ENCODE assay signal across 31 mouse cellular contexts in the genomic region with DNA sequence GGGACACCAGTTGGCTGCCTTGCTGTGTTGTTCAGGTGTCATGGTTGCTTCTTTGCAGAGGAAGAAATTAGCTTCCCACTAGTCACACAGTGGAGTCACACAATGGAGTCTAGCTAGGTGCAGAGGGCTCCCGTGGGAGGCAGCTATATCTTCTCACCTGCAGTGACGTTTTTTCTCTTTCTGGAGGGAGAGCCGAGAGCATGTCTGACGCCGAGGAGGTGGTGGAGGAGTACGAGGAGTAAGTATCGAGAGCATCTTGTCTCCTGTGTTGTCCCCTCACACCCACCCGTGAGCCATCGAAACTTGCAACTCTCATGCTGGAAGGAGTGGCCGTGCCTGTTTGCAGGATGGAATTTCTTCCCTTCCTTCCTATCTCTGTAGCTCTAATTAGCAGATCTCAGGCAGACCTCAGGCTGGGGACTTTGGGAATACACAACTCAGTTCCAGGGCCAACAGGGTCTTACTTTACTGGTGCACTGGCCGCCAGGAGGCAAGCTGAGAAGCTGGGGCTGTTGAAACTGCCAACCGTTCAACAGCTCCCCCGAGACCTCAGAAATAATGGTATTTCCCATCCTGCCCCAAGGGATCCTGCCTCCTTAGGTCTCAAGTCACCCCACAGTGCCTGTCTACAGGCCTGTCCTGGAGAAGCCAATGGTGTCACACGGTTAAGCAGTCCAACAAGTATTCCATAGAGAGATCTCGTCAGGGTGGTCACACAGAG. TPM values are rescaled to one million over a fixed set of nuclear protein-coding genes. Genes with fewer than 3 reads are reported as not detected.
DNase-seq lines count a peak whose midpoint lies in the region; ATAC-seq lines count a peak whose summit lies in the region.
"Had no signal": no experiment of that assay in that cellular context is flagged by ENCODE, and none has a peak within 500 bp of the region (broad histone marks: within the 10 kb centered on the region; RNA-seq: fewer than 3 reads in every experiment).

No protein-coding gene starts in this region.

- peaks cover 66% of the 10 kb centered on the region for H3K36me3 ChIP-seq in heart, embryonic 12.5 days
- H3K36me3 ChIP-seq in heart, embryonic 16.5 days (ENCODE audit: control insufficient read depth, insufficient read depth): peaks cover 9% of the 10 kb centered on the region
- H3K36me3 ChIP-seq: embryonic facial prominence, embryonic 12.5 days; hindbrain, embryonic 10.5 days; intestine, embryonic 15.5 days; kidney, embryonic 15.5 days; limb, embryonic 15.5 days; liver, embryonic 15.5 days; lung, embryonic 15.5 days; neural tube, embryonic 15.5 days; stomach, embryonic 15.5 days had no signal

- DNase-seq in heart, postnatal 10 days: no peak
- DNase-seq in right cerebral cortex, adult 2 months (ENCODE audit: low spot score in 2 of 2): peak; percentile 25 to 28
- no peak for DNase-seq in right cerebral cortex, postnatal 4 days
- peak; percentile 32 for DNase-seq in telencephalon, adult 2 months (ENCODE audit: low read depth, low spot score)
- no peak for DNase-seq in neural tube, embryonic 10.5 days (ENCODE audit: extremely low spot score, low spot score)
- DNase-seq: adrenal gland, adult 2 months; B cell, adult 2 months; cerebellum, adult 18-20 months; cerebellum, postnatal 14 days; forebrain, postnatal 0 days; gastrocnemius, postnatal 36 days; kidney, postnatal 4 days; lung, postnatal 36 days; thymus, adult 2 months had no signal

- H3K27me3 ChIP-seq in heart, embryonic 12.5 days (replicated peaks): no peaks in the 10 kb centered on the region
- no peaks in the 10 kb centered on the region for H3K27me3 ChIP-seq in heart, embryonic 16.5 days (ENCODE audit: control insufficient read depth, insufficient read depth, low read length)
- H3K27me3 ChIP-seq: embryonic facial prominence, embryonic 12.5 days; intestine, embryonic 15.5 days; kidney, embryonic 15.5 days; limb, embryonic 15.5 days; lung, embryonic 15.5 days; neural tube, embryonic 15.5 days; stomach, embryonic 15.5 days had no signal

- peak overlapping the region; percentile 25 for H3K4me3 ChIP-seq in heart, embryonic 12.5 days
- peak overlapping the region; percentile 70 for H3K4me3 ChIP-seq in heart, embryonic 16.5 days (ENCODE audit: low read length)
- H3K4me3 ChIP-seq: embryonic facial prominence, embryonic 12.5 days; hindbrain, embryonic 10.5 days; intestine, embryonic 15.5 days; kidney, embryonic 15.5 days; left cerebral cortex, adult 2 months; limb, embryonic 15.5 days; liver, embryonic 15.5 days; lung, embryonic 15.5 days; megakaryocyte, embryonic 14.5 days; neural tube, embryonic 15.5 days; stomach, embryonic 15.5 days had no signal

- WGBS in heart, embryonic 12.5 days: 31% methylated on average over 15 of the region's 15 CpGs
- 33% methylated on average over 15 of the region's 15 CpGs for WGBS in heart, embryonic 16.5 days

- H3K27ac ChIP-seq in heart, embryonic 12.5 days (ENCODE audit: poor library complexity, severe bottlenecking): peak overlapping the region; percentile 78
- peak overlapping the region; percentile 78 for H3K27ac ChIP-seq in heart, embryonic 16.5 days (ENCODE audit: low read length)
- H3K27ac ChIP-seq: embryonic facial prominence, embryonic 12.5 days; hindbrain, embryonic 10.5 days; intestine, embryonic 15.5 days; kidney, embryonic 15.5 days; left cerebral cortex, adult 2 months; limb, embryonic 15.5 days; liver, embryonic 15.5 days; lung, embryonic 15.5 days; neural tube, embryonic 15.5 days; stomach, embryonic 15.5 days had no signal

- H3K9ac ChIP-seq in heart, embryonic 12.5 days: peak overlapping the region; percentile 73
- H3K9ac ChIP-seq in heart, embryonic 16.5 days (ENCODE audit: low read length): peak overlapping the region; percentile 86
- H3K9ac ChIP-seq: embryonic facial prominence, embryonic 12.5 days; forebrain, postnatal 0 days; intestine, embryonic 15.5 days; kidney, embryonic 15.5 days; limb, embryonic 15.5 days; liver, embryonic 15.5 days; lung, embryonic 15.5 days; neural tube, embryonic 15.5 days; stomach, embryonic 15.5 days had no signal

- peak overlapping the region; percentile 57 for H3K4me2 ChIP-seq in heart, embryonic 12.5 days
- H3K4me2 ChIP-seq in heart, embryonic 16.5 days (ENCODE audit: low read depth, low read length): peak overlapping the region; percentile 63
- H3K4me2 ChIP-seq: embryonic facial prominence, embryonic 12.5 days; intestine, embryonic 15.5 days; kidney, embryonic 15.5 days; limb, embryonic 15.5 days; liver, embryonic 15.5 days; lung, embryonic 15.5 days; neural tube, embryonic 15.5 days; stomach, embryonic 15.5 days had no signal

- H3K4me1 ChIP-seq in heart, embryonic 12.5 days (replicated peaks): peaks cover 77% of the 10 kb centered on the region
- H3K4me1 ChIP-seq in heart, embryonic 16.5 days (ENCODE audit: control insufficient read depth, insufficient read depth, low read length): peaks cover 37% of the 10 kb centered on the region
- H3K4me1 ChIP-seq: liver, embryonic 15.5 days had no signal

- H3K9me3 ChIP-seq in heart, embryonic 12.5 days (replicated peaks): no peaks in the 10 kb centered on the region
- no peaks in the 10 kb centered on the region for H3K9me3 ChIP-seq in heart, embryonic 16.5 days (replicated peaks; ENCODE audit: control insufficient read depth, low read length)
- H3K9me3 ChIP-seq: embryonic facial prominence, embryonic 12.5 days; hindbrain, embryonic 10.5 days; intestine, embryonic 15.5 days; kidney, embryonic 15.5 days; limb, embryonic 15.5 days; liver, embryonic 15.5 days; lung, embryonic 15.5 days; megakaryocyte, embryonic 14.5 days; neural tube, embryonic 15.5 days; stomach, embryonic 15.5 days had no signal

- no peak for ATAC-seq in heart, embryonic 12.5 days (ENCODE audit: insufficient number of reproducible peaks, low FRiP score)
- no peak for ATAC-seq in heart, embryonic 16.5 days (replicated peaks; ENCODE audit: extremely low read depth, insufficient read depth, low FRiP score)
- ATAC-seq: forebrain, postnatal 0 days; hindbrain, embryonic 16.5 days; intestine, embryonic 15.5 days; midbrain, embryonic 16.5 days had no signal

- intact Hi-C loops in heart, postnatal 10 days (cut with DNase I): no loop called here

RNA-seq across cellular contexts. Expression of gene Tnnt2, which starts 4.7 kb away (rescaled TPM):
- polyA plus RNA-seq in heart, embryonic 12.5 days (2016; fragmentation: Nextera tagmentation; extraction: Ambion mirVana): 5,319 and 5,490 TPM in 2 replicates
- 1,000 to 10,000 TPM; 7,447 to 7,490 TPM for total RNA-seq in heart, postnatal 10 days (2021)
- polyA plus RNA-seq in heart, embryonic 16.5 days (2015; fragmentation: Nextera tagmentation; extraction: Ambion mirVana): 9,605 and 10,628 TPM in 2 replicates
- total RNA-seq: MEL had no signal
- polyA plus RNA-seq: forebrain, embryonic 11.5 days had no signal

RNA-seq across cellular contexts. Expression of gene Lad1, which starts 22.4 kb away (rescaled TPM):
- polyA plus RNA-seq in heart, embryonic 12.5 days (2016; fragmentation: Nextera tagmentation; extraction: Ambion mirVana): 3.0 and 3.3 TPM in 2 replicates
- 10 to 100 TPM in 1 of 2 experiments, 1 to 10 TPM in 1; 9.4 to 10.8 TPM for total RNA-seq in heart, postnatal 10 days (2021)
- 5.9 TPM in 2 replicates for polyA plus RNA-seq in heart, embryonic 16.5 days (2015; fragmentation: Nextera tagmentation; extraction: Ambion mirVana)
- total RNA-seq: gastrocnemius, postnatal 36 days; MEL had no signal

Comparison
In these comparisons a context has a peak if more than half of its experiments do, and no peak if none do; other contexts are left out.
1. DNase-seq: peak in right cerebral cortex, adult 2 months (2 of 2) and telencephalon, adult 2 months (single experiment); none in heart, postnatal 10 days (0 of 2), right cerebral cortex, postnatal 4 days (single experiment) and neural tube, embryonic 10.5 days (single experiment).